ENCODE assay signal across 8 mouse cellular contexts in the genomic region with DNA sequence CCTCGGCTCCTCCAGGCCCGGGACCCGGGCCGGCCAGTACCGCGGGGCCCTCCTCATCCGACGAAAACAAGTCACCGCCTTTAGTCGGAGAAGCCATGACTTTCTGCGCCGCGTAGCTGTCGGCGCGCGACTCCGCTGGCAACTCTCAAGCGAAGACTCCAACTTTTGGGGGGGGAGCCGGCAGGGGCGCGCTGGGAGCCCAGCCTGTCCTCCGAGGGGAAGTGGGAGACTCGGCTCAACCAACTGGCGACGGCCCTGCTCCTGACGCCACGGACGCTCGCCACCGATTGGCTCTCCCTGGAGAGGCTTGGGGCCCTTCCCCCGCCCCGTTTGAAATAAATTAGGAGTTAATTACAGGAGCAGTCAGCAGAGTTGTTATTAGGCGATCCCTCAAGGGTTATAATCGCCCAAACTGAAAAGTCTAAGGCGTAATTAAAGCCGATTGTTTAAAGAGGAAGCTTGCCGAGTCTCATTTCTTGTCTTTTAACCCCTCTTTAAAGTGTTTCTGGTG. TPM values are rescaled to one million over a fixed set of nuclear protein-coding genes. Genes with fewer than 3 reads are reported as not detected.
DNase-seq lines count a peak whose midpoint lies in the region; ATAC-seq lines count a peak whose summit lies in the region.

A gene (minus strand): TSS at position 461 of the 511 bp plus-strand sequence.

- peaks cover 84% of the 10 kb centered on the region for H3K27me3 ChIP-seq in intestine, embryonic 16.5 days (replicated peaks; ENCODE audit: control insufficient read depth, insufficient read depth, low read length)
- peaks cover 94% of the 10 kb centered on the region for H3K27me3 ChIP-seq in limb, embryonic 12.5 days
- H3K27me3 ChIP-seq in midbrain, embryonic 15.5 days (replicated peaks), result peaks cover 97% of the 10 kb centered on the region

- peak within 1 kb of the TSS; percentile 54 for H3K4me3 ChIP-seq in intestine, embryonic 16.5 days (ENCODE audit: low read length)
- peak within 1 kb of the TSS; percentile 64 for H3K4me3 ChIP-seq in limb, embryonic 12.5 days (replicated peaks)
- peak within 1 kb of the TSS; percentile 28 for H3K4me3 ChIP-seq in midbrain, embryonic 15.5 days

- H3K4me2 ChIP-seq in intestine, embryonic 16.5 days (ENCODE audit: low read depth, low read length), result peak within 1 kb of the TSS; percentile 91
- H3K4me2 ChIP-seq in limb, embryonic 12.5 days, result peak within 1 kb of the TSS; percentile 88
- H3K4me2 ChIP-seq in midbrain, embryonic 15.5 days, result peak within 1 kb of the TSS; percentile 49

- DNase-seq in frontal cortex, postnatal 25 days (ENCODE audit: low spot score in 2 of 2), result no peak
- peak; percentile 70 for DNase-seq in urinary bladder, postnatal 25 days (ENCODE audit: low spot score)

- peak; percentile 38; the same call in 1 of the 2 replicates for ATAC-seq in frontal cortex, adult (ENCODE audit: low TSS enrichment)
- ATAC-seq in common myeloid progenitor, adult 5-6 weeks (replicated peaks; ENCODE audit: low read depth, poor library complexity, severe bottlenecking), result peak; percentile 89
- ATAC-seq in granulocyte monocyte progenitor cell, adult 5-6 weeks (replicated peaks; ENCODE audit: poor library complexity, severe bottlenecking), result peak; percentile 89
- peak; percentile 87 for ATAC-seq in intestine, embryonic 16.5 days
- peak; percentile 57 for ATAC-seq in limb, embryonic 12.5 days (ENCODE audit: insufficient number of reproducible peaks, insufficient read depth, low FRiP score, low TSS enrichment, low read depth)
- peak; percentile 76; the same call in 1 of the 2 replicates for ATAC-seq in midbrain, embryonic 15.5 days (replicated peaks)

- under 1% methylated on average over 38 of the region's 38 CpGs for WGBS in intestine, embryonic 16.5 days
- under 1% methylated on average over 38 of the region's 38 CpGs for whole genome bisulfite sequencing in limb, embryonic 12.5 days
- under 1% methylated on average over 38 of the region's 38 CpGs for WGBS in midbrain, embryonic 15.5 days

- H3K36me3 ChIP-seq in intestine, embryonic 16.5 days (ENCODE audit: control insufficient read depth, insufficient read depth, low read length), result no peaks in the 10 kb centered on the region
- no peaks in the 10 kb centered on the region for H3K36me3 ChIP-seq in limb, embryonic 12.5 days
- H3K36me3 ChIP-seq in midbrain, embryonic 15.5 days (replicated peaks), result no peaks in the 10 kb centered on the region

- H3K9me3 ChIP-seq in intestine, embryonic 16.5 days (ENCODE audit: control insufficient read depth, low read length), result no peaks in the 10 kb centered on the region
- H3K9me3 ChIP-seq in limb, embryonic 12.5 days, result no peaks in the 10 kb centered on the region
- H3K9me3 ChIP-seq in midbrain, embryonic 15.5 days, result no peaks in the 10 kb centered on the region

- no peak within 1 kb of the TSS for H3K27ac ChIP-seq in intestine, embryonic 16.5 days (ENCODE audit: low read length)
- H3K27ac ChIP-seq in limb, embryonic 12.5 days, result peak within 1 kb of the TSS; percentile 87
- no peak within 1 kb of the TSS for H3K27ac ChIP-seq in midbrain, embryonic 15.5 days

- peaks cover 10% of the 10 kb centered on the region for H3K4me1 ChIP-seq in intestine, embryonic 16.5 days (ENCODE audit: control insufficient read depth, insufficient read depth, low read length)
- H3K4me1 ChIP-seq in limb, embryonic 12.5 days (replicated peaks), result peaks cover 44% of the 10 kb centered on the region
- peaks cover 27% of the 10 kb centered on the region for H3K4me1 ChIP-seq in midbrain, embryonic 15.5 days

- peak within 1 kb of the TSS; percentile 60 for H3K9ac ChIP-seq in intestine, embryonic 16.5 days (ENCODE audit: low read depth, low read length)
- H3K9ac ChIP-seq in limb, embryonic 12.5 days (replicated peaks), result peak within 1 kb of the TSS; percentile 78
- no peak within 1 kb of the TSS for H3K9ac ChIP-seq in midbrain, embryonic 15.5 days

RNA-seq across cellular contexts. Expression of the gene that starts here (rescaled TPM):
- not detected in 2 replicates for total RNA-seq in common myeloid progenitor, adult 5-6 weeks (2017)
- total RNA-seq in granulocyte monocyte progenitor cell, adult 5-6 weeks (2014; fragmentation: Nextera tagmentation), result not detected in 2 replicates
- total RNA-seq in granulocyte monocyte progenitor cell, adult 5-6 weeks (2017), result not detected in 2 replicates
- polyA plus RNA-seq in intestine, embryonic 16.5 days (2015; fragmentation: Nextera tagmentation; extraction: Ambion mirVana), result 0.16 and 0.18 TPM in 2 replicates
- 64.2 and 72.0 TPM in 2 replicates for polyA plus RNA-seq in limb, embryonic 12.5 days (2016; fragmentation: Nextera tagmentation; extraction: Ambion mirVana)
- 0.60 and 0.83 TPM in 2 replicates for polyA plus RNA-seq in midbrain, embryonic 15.5 days (2015; fragmentation: Nextera tagmentation; extraction: Ambion mirVana)

Comparison
In these comparisons a context has a peak if more than half of its experiments do, and no peak if none do; other contexts are left out.
1. RNA of the gene that starts here (polyA plus RNA-seq): 64.2 to 72.0 TPM in limb, embryonic 12.5 days; 0.60 to 0.83 TPM in midbrain, embryonic 15.5 days and 0.16 to 0.18 TPM in intestine, embryonic 16.5 days; every median in the first group is over 10 times any median in the second.
2. Peak in ATAC-seq in common myeloid progenitor, adult 5-6 weeks; RNA of the gene not detected or under 1 TPM.
3. Peak in ATAC-seq in granulocyte monocyte progenitor cell, adult 5-6 weeks; RNA of the gene not detected or under 1 TPM.
4. Peak in ATAC-seq, H3K4me3 ChIP-seq, H3K9ac ChIP-seq and H3K4me2 ChIP-seq in intestine, embryonic 16.5 days; RNA of the gene not detected or under 1 TPM.
5. Peak in ATAC-seq, H3K4me3 ChIP-seq and H3K4me2 ChIP-seq in midbrain, embryonic 15.5 days; RNA of the gene not detected or under 1 TPM.
6. ATAC-seq: peak in every context shown above with its lines; median percentile 89 in common myeloid progenitor, adult 5-6 weeks; 89 in granulocyte monocyte progenitor cell, adult 5-6 weeks; 87 in intestine, embryonic 16.5 days; 76 in midbrain, embryonic 15.5 days; 57 in limb, embryonic 12.5 days; 38 in frontal cortex, adult.
7. Peak in every context shown above with its lines, with median percentiles within 50 percentile points of each other: H3K4me2 ChIP-seq and H3K4me3 ChIP-seq.